23 mouse cellular contexts compared by ENCODE assay signal in genomic region chr14:71973016-71973415, GRCm38 (mm10).
"Had no signal": no experiment of that assay in that cellular context is flagged by ENCODE, and none has a peak within 500 bp of the region (broad histone marks: within the 10 kb centered on the region; RNA-seq: fewer than 3 reads in every experiment).

No protein-coding gene starts in this region.

- H3K4me3 ChIP-seq: kidney, embryonic 15.5 days; limb, embryonic 10.5 days; limb, embryonic 13.5 days; liver, embryonic 12.5 days; liver, embryonic 15.5 days; lung, embryonic 15.5 days; megakaryocyte, embryonic 14.5 days; midbrain, embryonic 10.5 days; midbrain, embryonic 13.5 days; myocyte; neural tube, embryonic 13.5 days had no signal

- DNase-seq: kidney, adult 2 months; kidney, postnatal 10 days; kidney, postnatal 36 days; liver; lung, adult 18-20 months; lung, postnatal 10 days; lung, postnatal 36 days; retina, postnatal 1 day; thymus, adult 2 months; thymus, postnatal 25 days had no signal

- H3K9me3 ChIP-seq: kidney, embryonic 15.5 days; limb, embryonic 10.5 days; limb, embryonic 13.5 days; liver, embryonic 12.5 days; liver, embryonic 15.5 days; lung, embryonic 15.5 days; megakaryocyte, embryonic 14.5 days; midbrain, embryonic 10.5 days; midbrain, embryonic 13.5 days; neural tube, embryonic 13.5 days had no signal

- H3K4me1 ChIP-seq: kidney, embryonic 15.5 days; limb, embryonic 10.5 days; limb, embryonic 13.5 days; liver, embryonic 12.5 days; liver, embryonic 15.5 days; lung, embryonic 15.5 days; megakaryocyte, embryonic 14.5 days; midbrain, embryonic 10.5 days; midbrain, embryonic 13.5 days; neural tube, embryonic 13.5 days had no signal

- ATAC-seq: intestine, postnatal 0 days; liver, embryonic 12.5 days; midbrain, embryonic 13.5 days; midbrain, embryonic 16.5 days had no signal

- H3K36me3 ChIP-seq: kidney, embryonic 15.5 days; limb, embryonic 10.5 days; limb, embryonic 13.5 days; liver, embryonic 12.5 days; liver, embryonic 15.5 days; lung, embryonic 15.5 days; midbrain, embryonic 10.5 days; midbrain, embryonic 13.5 days; neural tube, embryonic 13.5 days had no signal

- H3K4me2 ChIP-seq: kidney, embryonic 15.5 days; limb, embryonic 13.5 days; liver, embryonic 12.5 days; liver, embryonic 15.5 days; lung, embryonic 15.5 days; midbrain, embryonic 13.5 days; neural tube, embryonic 13.5 days had no signal

- H3K27ac ChIP-seq: kidney, embryonic 15.5 days; limb, embryonic 10.5 days; limb, embryonic 13.5 days; liver, embryonic 12.5 days; liver, embryonic 15.5 days; lung, embryonic 15.5 days; midbrain, embryonic 10.5 days; midbrain, embryonic 13.5 days; neural tube, embryonic 13.5 days had no signal

- H3K27me3 ChIP-seq: kidney, embryonic 15.5 days; limb, embryonic 13.5 days; liver, embryonic 12.5 days; liver, embryonic 15.5 days; lung, embryonic 15.5 days; megakaryocyte, embryonic 14.5 days; midbrain, embryonic 13.5 days; neural tube, embryonic 13.5 days had no signal

- H3K9ac ChIP-seq: kidney, embryonic 15.5 days; limb, embryonic 13.5 days; liver, embryonic 12.5 days; liver, embryonic 15.5 days; lung, embryonic 15.5 days; midbrain, embryonic 13.5 days; neural tube, embryonic 13.5 days had no signal
